Mouse (Mus musculus) heart, adult 2 months (tissue): ENCODE measurements around the gene Sptssb.

Experiments used
- CTCF ChIP-seq: fragments of 200-600 bp; IDR thresholded peaks from 2 replicates; pipeline ENCODE4 v1.8.1; 2022; ENCODE audit warnings: antibody characterized with exemption, mild to moderate bottlenecking, moderate library complexity
- EP300 ChIP-seq: fragments of 200-500 bp; IDR thresholded peaks from 2 replicates; pipeline ENCODE4 v1.6.1; 2011; ENCODE audit warnings: low read depth, low read length, control low read depth; ENCODE audit not compliant: insufficient read depth
- POLR2A ChIP-seq: fragments of 200-500 bp; IDR thresholded peaks from 2 replicates; pipeline ENCODE4 v1.6.1; 2011; ENCODE audit warnings: mild to moderate bottlenecking, low read depth, low read length, control low read depth; ENCODE audit not compliant: insufficient read depth

GRCm38 (mm10) chr3:69877538-69877937, 17.8 kb upstream of the Sptssb start:
- TF ChIP-seq POLR2A (no peak), CTCF (no peak), EP300 (no peak)
